Comparison of ENCODE assay signal across 9 mouse cellular contexts in genomic region chr13:43795334-43795733, GRCm38 (mm10). TPM values are rescaled to one million over a fixed set of nuclear protein-coding genes. Genes with fewer than 3 reads are reported as not detected.
DNase-seq lines count a peak whose midpoint lies in the region; ATAC-seq and TF ChIP-seq lines count a peak whose summit lies in the region.
"Had no signal": no experiment of that assay in that cellular context is flagged by ENCODE, and none has a peak within 500 bp of the region (broad histone marks: within the 10 kb centered on the region; RNA-seq: fewer than 3 reads in every experiment).

No protein-coding gene starts in this region.

- in situ Hi-C loops in Patski (cut with MboI; ENCODE audit: low pct_unique_long_range_greater_than_20kb), result no loop called here

- DNase-seq in cerebellum, adult 2 months, result peak; percentile 39 to 45
- DNase-seq in cerebellum, adult 11-12 months, result no peak
- peak; percentile 42 for DNase-seq in limb, embryonic 14.5 days (ENCODE audit: low spot score)
- DNase-seq in limb, embryonic 10.5 days (ENCODE audit: low spot score), result no peak
- no peak for DNase-seq in Patski (ENCODE audit: low read depth, low spot score)
- peak; percentile 80 for DNase-seq in hindbrain, postnatal 0 days (ENCODE audit: low spot score)
- DNase-seq in thymus, postnatal 0 days (ENCODE audit: low spot score), result peak; percentile 44
- no peak for DNase-seq in testis, postnatal 14 days (ENCODE audit: low spot score)

- peak; percentile 78 for TF ChIP-seq CTCF in cerebellum, adult 2 months (IDR thresholded peaks at IDR 0.05; ENCODE audit: borderline replicate concordance, insufficient read depth, low read depth, low read length)
- peak; percentile 45 for TF ChIP-seq CTCF in Patski (IDR thresholded peaks at IDR 0.05)
- peak; percentile 81 for TF ChIP-seq CTCF in hindbrain, postnatal 0 days (IDR thresholded peaks at IDR 0.05; ENCODE audit: low read depth)

- peaks cover 3% of the 10 kb centered on the region; the same call in 1 of the 2 replicates for H3K4me1 ChIP-seq in cerebellum, adult 2 months (ENCODE audit: control insufficient read depth, insufficient read depth, low read length)
- peaks cover 18% of the 10 kb centered on the region for H3K4me1 ChIP-seq in limb, embryonic 14.5 days (ENCODE audit: control insufficient read depth, insufficient read depth, low read length)
- H3K4me1 ChIP-seq in limb, embryonic 10.5 days, result 0 out of 2 replicates have a peak, but pooled peaks cover 7% of the 10 kb centered on the region
- H3K4me1 ChIP-seq in hindbrain, postnatal 0 days (ENCODE audit: insufficient read depth, low read length), result 0 out of 2 replicates have a peak, but pooled peaks cover 3% of the 10 kb centered on the region
- H3K4me1 ChIP-seq: liver, embryonic 15.5 days had no signal

- no peak overlapping the region for H3K27ac ChIP-seq in cerebellum, adult 2 months (ENCODE audit: insufficient read depth, low read length)
- H3K27ac ChIP-seq in limb, embryonic 14.5 days (replicated peaks; ENCODE audit: low read depth, low read length), result no peak overlapping the region
- no peak overlapping the region for H3K27ac ChIP-seq in limb, embryonic 10.5 days
- H3K27ac ChIP-seq in hindbrain, postnatal 0 days, result no peak overlapping the region
- H3K27ac ChIP-seq: liver, embryonic 15.5 days had no signal

- H3K4me3 ChIP-seq in cerebellum, adult 2 months (replicated peaks; ENCODE audit: insufficient read depth, low read depth, low read length), result no peak overlapping the region
- no peak overlapping the region for H3K4me3 ChIP-seq in limb, embryonic 14.5 days (replicated peaks; ENCODE audit: low read length)
- no peak overlapping the region for H3K4me3 ChIP-seq in limb, embryonic 10.5 days
- no peak overlapping the region for H3K4me3 ChIP-seq in hindbrain, postnatal 0 days (ENCODE audit: low read length)
- H3K4me3 ChIP-seq: liver, embryonic 15.5 days had no signal

- H3K9me3 ChIP-seq in limb, embryonic 14.5 days (ENCODE audit: control insufficient read depth, low read length), result no peaks in the 10 kb centered on the region
- no peaks in the 10 kb centered on the region for H3K9me3 ChIP-seq in limb, embryonic 10.5 days (replicated peaks)
- H3K9me3 ChIP-seq in hindbrain, postnatal 0 days (ENCODE audit: low read length), result no peaks in the 10 kb centered on the region
- H3K9me3 ChIP-seq: liver, embryonic 15.5 days had no signal

- WGBS in cerebellum, adult 2 months, result 40% methylated on average over 8 of the region's 8 CpGs
- 38% methylated on average over 8 of the region's 8 CpGs for WGBS in limb, embryonic 14.5 days
- 57% methylated on average over 8 of the region's 8 CpGs for WGBS in limb, embryonic 10.5 days
- 41% methylated on average over 8 of the region's 8 CpGs for WGBS in hindbrain, postnatal 0 days

- no peak for ATAC-seq in limb, embryonic 14.5 days (ENCODE audit: low FRiP score, low read depth)
- ATAC-seq in Patski, result no peak
- peak; percentile 51; the same call in 1 of the 2 replicates for ATAC-seq in hindbrain, postnatal 0 days

- no peaks in the 10 kb centered on the region for H3K27me3 ChIP-seq in cerebellum, adult 2 months (ENCODE audit: control insufficient read depth, insufficient read depth, low read length)
- H3K27me3 ChIP-seq in limb, embryonic 14.5 days (ENCODE audit: control insufficient read depth, insufficient read depth, low read length), result no peaks in the 10 kb centered on the region
- peaks cover 18% of the 10 kb centered on the region; the same call in 1 of the 2 replicates for H3K27me3 ChIP-seq in limb, embryonic 10.5 days (ENCODE audit: low read depth, poor library complexity, severe bottlenecking)
- H3K27me3 ChIP-seq in Patski, result peaks cover 23% of the 10 kb centered on the region
- no peaks in the 10 kb centered on the region for H3K27me3 ChIP-seq in hindbrain, postnatal 0 days (ENCODE audit: insufficient read depth, low read length)
- H3K27me3 ChIP-seq: liver, embryonic 15.5 days had no signal

- CTCF ChIA-PET in Patski (lab: Charles Lee), result interaction anchor here (2.5 kb wide), 1 partner anchor 8 kb away, joined by 6 read pairs; no protein-coding TSS in a partner anchor

- peaks cover 6% of the 10 kb centered on the region; the same call in 1 of the 2 replicates for H3K36me3 ChIP-seq in limb, embryonic 14.5 days (ENCODE audit: control insufficient read depth, insufficient read depth, low read length)
- H3K36me3 ChIP-seq in limb, embryonic 10.5 days, result no peaks in the 10 kb centered on the region
- H3K36me3 ChIP-seq in hindbrain, postnatal 0 days (ENCODE audit: insufficient read depth, low read length), result peaks cover 14% of the 10 kb centered on the region
- H3K36me3 ChIP-seq: liver, embryonic 15.5 days had no signal

- H3K4me2 ChIP-seq in limb, embryonic 14.5 days (replicated peaks; ENCODE audit: low read depth, low read length, severe bottlenecking), result no peak overlapping the region
- H3K4me2 ChIP-seq in hindbrain, postnatal 0 days (ENCODE audit: low read depth, low read length), result no peak overlapping the region
- H3K4me2 ChIP-seq: liver, embryonic 15.5 days had no signal

- H3K9ac ChIP-seq in limb, embryonic 14.5 days (ENCODE audit: low read depth, low read length, severe bottlenecking), result no peak overlapping the region
- no peak overlapping the region for H3K9ac ChIP-seq in hindbrain, postnatal 0 days (replicated peaks; ENCODE audit: low read length)
- H3K9ac ChIP-seq: liver, embryonic 15.5 days had no signal

- POLR2A ChIA-PET in Patski (lab: Charles Lee), result no interaction called here

- no peak for TF ChIP-seq POLR2A in cerebellum, adult 2 months (IDR thresholded peaks at IDR 0.05; ENCODE audit: borderline replicate concordance, insufficient read depth, low read length)
- no peak for TF ChIP-seq POLR2A in limb, embryonic 14.5 days (IDR thresholded peaks at IDR 0.05; ENCODE audit: borderline replicate concordance, extremely low read depth, insufficient read depth, insufficient read length)

RNA-seq across cellular contexts. Expression of gene Cd83, which starts 10.8 kb away (rescaled TPM):
- polyA plus RNA-seq in cerebellum, adult 2 months (2012; rRNA removed), result 33.3 and 35.7 TPM in 2 replicates
- polyA plus RNA-seq in limb, embryonic 14.5 days (2012; rRNA removed), result 12.1 and 14.2 TPM in 2 replicates
- 22.6 and 31.7 TPM in 2 replicates for polyA plus RNA-seq in limb, embryonic 14.5 days (2014; fragmentation: Nextera tagmentation; extraction: Ambion mirVana)
- 4.2 and 5.0 TPM in 2 replicates for polyA plus RNA-seq in limb, embryonic 10.5 days (2016; fragmentation: Nextera tagmentation; extraction: Ambion mirVana)
- polyA plus RNA-seq in Patski (2021), result not detected
- total RNA-seq in hindbrain, postnatal 0 days (2014; rRNA removed), result 43.7 and 45.4 TPM in 2 replicates
- polyA plus RNA-seq in hindbrain, postnatal 0 days (2015; fragmentation: Nextera tagmentation; extraction: Ambion mirVana), result 38.5 and 38.6 TPM in 2 replicates
- polyA plus RNA-seq in thymus, postnatal 0 days (2015; fragmentation: Nextera tagmentation; extraction: Ambion mirVana), result 122 and 138 TPM in 2 replicates

Comparison
In these comparisons a context has a peak if more than half of its experiments do, and no peak if none do; other contexts are left out.
1. DNase-seq: peak in cerebellum, adult 2 months (2 of 2), limb, embryonic 14.5 days (single experiment), hindbrain, postnatal 0 days (single experiment) and thymus, postnatal 0 days (single experiment); none in cerebellum, adult 11-12 months (single experiment), limb, embryonic 10.5 days (single experiment), Patski (single experiment) and testis, postnatal 14 days (single experiment).
2. Peak in every context shown above with its lines, with median percentiles within 50 percentile points of each other: CTCF ChIP-seq.